Mouse (Mus musculus): ENCODE results near the gene Gm3512.
"Not testable (repeated sequence)": the region's sequence is repeated elsewhere in the genome, so short reads cannot be mapped to it uniquely, and the experiment has no call there.

The Gm3512 gene

DNA sequence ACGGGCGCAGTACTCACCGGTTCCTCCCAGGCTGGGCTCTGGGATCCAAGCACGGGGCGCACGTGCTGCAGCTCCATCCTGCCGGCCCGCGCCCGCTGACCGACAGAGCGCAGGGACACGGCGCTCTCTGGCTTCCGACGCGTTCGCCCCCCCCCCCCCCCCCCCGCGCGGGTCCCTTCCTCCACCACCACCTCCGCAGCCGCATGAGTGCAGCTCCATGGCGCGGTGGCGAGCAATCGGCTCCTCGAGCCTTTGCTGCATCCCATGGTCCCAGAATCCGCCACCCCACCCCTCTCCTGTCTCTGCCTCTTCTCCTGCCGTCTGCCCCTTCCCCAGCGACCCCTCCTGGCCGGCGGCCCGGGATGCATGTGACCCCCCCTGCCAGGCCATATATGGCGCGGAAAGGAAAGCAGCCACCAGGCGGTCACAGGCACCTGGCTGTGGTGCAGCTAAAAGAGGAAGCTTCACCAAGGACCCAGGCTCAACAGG lies at the start of gene Gm3512:
Gene Gm3512 (minus strand): TSS at position 51 of the 489 bp plus-strand sequence.
- not testable (repeated sequence) for DNase-seq (ENCODE audit: low read depth, low spot score)

GRCm38 (mm10) chr14:7200070-7200469 lies 25.7 kb upstream of the Gm3512 start:
- DNase-seq (ENCODE audit: low read depth, low spot score) = not testable (repeated sequence)

- DNase-seq (ENCODE audit: low read depth, low spot score) = not testable (repeated sequence)
These were observed 20.1 kb upstream of the Gm3512 start, which contains the start of gene Gm16434 for GRCm38 (mm10) chr14:7194440-7194839. Gm16434 (minus strand) TSS chr14:7194540.

DNA sequence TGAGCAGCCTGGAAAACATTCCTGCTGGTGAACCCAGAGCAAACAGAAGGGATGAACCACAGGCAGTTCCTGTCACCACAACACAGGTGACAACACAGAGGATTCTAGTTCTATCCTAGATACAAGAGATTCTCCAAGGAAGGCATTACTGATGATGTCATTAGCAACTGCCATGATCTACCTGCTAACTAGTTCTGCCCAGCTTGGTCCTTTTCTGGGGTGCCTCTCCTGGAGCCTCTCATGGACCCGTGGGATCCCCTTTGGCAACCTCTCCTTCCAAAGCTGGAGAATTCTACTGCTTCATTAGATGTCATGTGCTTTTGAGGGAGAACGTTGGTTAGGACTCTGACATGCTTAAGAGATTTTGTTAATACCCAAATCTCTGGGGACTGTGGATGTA lies 49.0 kb downstream of the Gm3512 start, which contains the start of gene Gm6676:
Gene Gm6676 (minus strand): TSS at position 101 of the 400 bp plus-strand sequence.
- DNase-seq (ENCODE audit: low read depth, low spot score) = not testable (repeated sequence)

- not testable (repeated sequence) for DNase-seq (ENCODE audit: low read depth, low spot score)
These were observed 69.1 kb downstream of the Gm3512 start for GRCm38 (mm10) chr14:7105124-7105802.
